Mouse (Mus musculus): ENCODE measurements around the gene Stx1b. TPM values are rescaled to one million over a fixed set of nuclear protein-coding genes. Genes with fewer than 3 reads are reported as not detected.

Gene Stx1b
- total RNA-seq, 4 experiments from 2014 or later: 344 to 361 (median 348) TPM

Other genes with a start within 250 kb of the Stx1b start
- 10 to 100 TPM in 2 of 4 experiments, 1 to 10 TPM in 2; 7.7 to 12.8 (median 10.1) TPM for gene Ccdc189, start 236.0 kb downstream of the Stx1b start, total RNA-seq (2022)
- gene Rnf40, start 235.8 kb downstream of the Stx1b start, total RNA-seq (2022): 10 to 100 TPM; 70.0 to 79.2 (median 72.7) TPM
- 10 to 100 TPM; 21.7 to 22.6 (median 22.1) TPM for gene Zfp629, start 208.8 kb downstream of the Stx1b start, total RNA-seq (2022)
- gene Bcl7c, start 115.6 kb downstream of the Stx1b start, total RNA-seq (2022): 10 to 100 TPM; 26.5 to 38.4 (median 31.9) TPM
- gene Ctf1, start 111.8 kb downstream of the Stx1b start, total RNA-seq (2022): 1 to 10 TPM; 3.1 to 5.2 (median 3.5) TPM
- not detected for gene Ctf2, start 92.4 kb downstream of the Stx1b start, total RNA-seq (2022)
- gene Fbxl19, start 80.0 kb downstream of the Stx1b start, total RNA-seq (2022): 10 to 100 TPM; 52.2 to 65.5 (median 56.3) TPM
- gene Orai3, start 54.7 kb downstream of the Stx1b start, total RNA-seq (2022): 10 to 100 TPM; 25.8 to 30.7 (median 29.4) TPM
- 10 to 100 TPM; 46.6 to 56.4 (median 48.7) TPM for gene Setd1a, start 47.9 kb downstream of the Stx1b start, total RNA-seq (2022)
- gene Gm49388, start 38.9 kb downstream of the Stx1b start, total RNA-seq (2022): 1 to 10 TPM; 2.0 to 5.7 (median 2.3) TPM
- gene Hsd3b7, start 23.9 kb downstream of the Stx1b start, total RNA-seq (2022): 10 to 100 TPM in 2 of 4 experiments, 1 to 10 TPM in 2; 4.8 to 12.2 (median 10.7) TPM
- gene Stx4a, start 255 bp downstream of the Stx1b start, total RNA-seq (2022): 10 to 100 TPM; 61.0 to 86.0 (median 77.0) TPM
- gene Zfp646, start 51.7 kb upstream of the Stx1b start, total RNA-seq (2022): 10 to 100 TPM; 34.5 to 36.5 (median 35.0) TPM
- gene Zfp668, start 52.3 kb upstream of the Stx1b start, total RNA-seq (2022): 10 to 100 TPM; 19.2 to 23.8 (median 22.9) TPM
- gene Prss53, start 66.4 kb upstream of the Stx1b start, total RNA-seq (2022): 1 to 10 TPM; 2.0 to 4.0 (median 2.8) TPM
- gene Gm21974, start 70.9 kb upstream of the Stx1b start, total RNA-seq (2022): not detected
- gene Vkorc1, start 71.1 kb upstream of the Stx1b start, total RNA-seq (2022): 10 to 100 TPM; 23.8 to 36.6 (median 31.8) TPM
- 10 to 100 TPM; 42.0 to 45.2 (median 42.2) TPM for gene Bckdk, start 79.5 kb upstream of the Stx1b start, total RNA-seq (2022)
- gene Kat8, start 88.0 kb upstream of the Stx1b start, total RNA-seq (2022): 10 to 100 TPM; 28.5 to 38.3 (median 34.5) TPM
- under 1 TPM; 0.18 to 0.98 (median 0.46) TPM for gene Prss8, start 105.6 kb upstream of the Stx1b start, total RNA-seq (2022)
- gene Prss36, start 122.2 kb upstream of the Stx1b start, total RNA-seq (2022): 10 to 100 TPM in 1 of 4 experiments, 1 to 10 TPM in 3; 8.0 to 12.7 (median 9.1) TPM
- 100 to 1,000 TPM; 328 to 387 (median 356) TPM for gene Fus, start 142.9 kb upstream of the Stx1b start, total RNA-seq (2022)
- gene Pycard, start 169.3 kb upstream of the Stx1b start, total RNA-seq (2022): 10 to 100 TPM in 2 of 4 experiments, 1 to 10 TPM in 2; 2.6 to 14.8 (median 7.2) TPM
- 1 to 10 TPM in 2 of 4 experiments, under 1 TPM in 2; 0.47 to 1.1 (median 0.95) TPM for gene Trim72, start 179.4 kb upstream of the Stx1b start, total RNA-seq (2022)
- gene Itgam, start 238.1 kb upstream of the Stx1b start, total RNA-seq (2022): 10 to 100 TPM; 10.4 to 35.9 (median 24.0) TPM
- under 1 TPM in 1 of 4 experiments, not detected in 3; 0.16 TPM for gene Gm49368, start 238.1 kb upstream of the Stx1b start, total RNA-seq (2022)